Mouse (Mus musculus): ENCODE results near the gene Irf2bp2. TPM values are rescaled to one million over a fixed set of nuclear protein-coding genes. Genes with fewer than 3 reads are reported as not detected.

The Irf2bp2 gene
- polyA plus RNA-seq, 1 experiment from 2014 or later: 4.5 TPM

DNA sequence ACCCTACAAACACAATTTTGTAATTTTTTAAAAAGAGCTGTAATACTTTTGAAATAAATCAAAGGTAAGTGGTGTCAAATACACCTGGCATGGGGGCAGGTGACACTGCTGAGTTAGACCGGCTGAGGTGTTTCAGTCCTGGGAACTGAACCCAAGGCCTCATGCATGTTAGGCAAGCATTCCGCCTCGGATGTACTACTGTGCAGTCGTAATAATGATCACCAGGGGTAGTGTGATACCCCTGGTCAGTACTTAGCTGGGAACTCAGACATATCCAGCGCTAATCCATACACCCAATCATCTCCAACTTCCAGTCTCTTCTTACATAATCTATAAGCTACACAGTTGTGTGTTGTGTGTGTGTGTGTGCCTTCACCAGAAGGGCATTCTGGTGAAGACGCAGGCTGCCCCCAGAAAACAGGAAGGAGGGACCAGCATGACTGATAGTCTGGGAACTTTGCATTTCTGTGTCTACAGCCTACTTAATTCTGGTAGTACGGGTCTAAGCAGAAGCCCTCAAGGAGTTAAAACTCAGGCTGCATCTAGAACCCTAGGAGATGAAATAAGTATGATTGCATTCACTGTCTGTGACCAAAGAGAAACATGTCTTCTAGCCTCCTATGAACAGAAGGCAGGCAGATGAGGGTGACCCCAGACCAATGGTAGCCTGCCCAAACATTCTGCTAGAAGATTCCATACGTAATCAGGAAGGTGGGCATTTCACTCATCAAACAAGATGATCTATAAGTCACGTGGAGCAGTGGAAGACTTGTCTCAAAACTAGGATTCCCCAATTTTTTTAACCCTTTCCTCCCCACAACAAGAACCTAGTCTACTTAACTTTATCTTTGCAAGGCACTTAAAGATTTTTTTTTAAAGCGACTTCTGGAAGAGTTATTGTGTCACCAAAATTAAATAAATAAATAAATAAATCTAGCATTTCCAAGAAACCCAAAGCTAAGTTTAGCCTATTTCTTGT is 6.9 kb downstream of the Irf2bp2 start:
- Histone ChIP-seq H3K9ac (ENCODE audit: low read length) (no peak overlapping the region), H3K4me2 (ENCODE audit: low read depth, low read length, severe bottlenecking) (no peak overlapping the region)
- 84% methylated on average over 10 of the region's 10 CpGs for WGBS

DNA sequence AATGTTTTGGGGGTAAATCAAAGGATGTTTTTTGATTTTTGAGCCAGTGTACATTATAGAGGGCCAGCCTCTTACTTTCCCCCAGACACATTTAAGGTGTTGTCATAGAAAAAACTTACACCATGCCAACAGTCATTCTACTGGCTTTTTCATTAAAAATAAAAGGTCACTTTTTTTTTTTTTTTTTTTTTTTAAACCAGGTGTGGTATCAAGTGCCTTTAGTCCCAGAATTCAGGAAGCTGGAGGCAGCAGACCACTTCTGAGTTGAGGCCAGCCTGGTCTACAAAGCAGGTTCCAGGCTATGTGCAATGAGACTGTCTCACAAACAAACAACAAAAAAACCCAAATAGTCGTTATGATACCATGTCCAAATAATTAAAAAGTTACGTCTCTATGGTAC is 7.7 kb downstream of the Irf2bp2 start:
- Histone ChIP-seq H3K9ac (ENCODE audit: low read length) (no peak overlapping the region), H3K27me3 (ENCODE audit: control insufficient read depth, insufficient read depth, low read length) (no peaks in the 10 kb centered on the region), H3K27ac (ENCODE audit: low read depth, low read length) (no peak overlapping the region), H3K4me1 (replicated peaks; ENCODE audit: control insufficient read depth, insufficient read depth, low read length) (peaks cover 30% of the 10 kb centered on the region), H3K9me3 (ENCODE audit: control insufficient read depth, low read length) (no peaks in the 10 kb centered on the region), H3K36me3 (ENCODE audit: control insufficient read depth, insufficient read depth, low read length) (no peaks in the 10 kb centered on the region; the same call in 1 of the 2 replicates), H3K4me2 (ENCODE audit: low read depth, low read length, severe bottlenecking) (no peak overlapping the region), H3K4me3 (ENCODE audit: low read depth, low read length) (no peak overlapping the region)
- 86% methylated on average over 2 of the region's 2 CpGs for WGBS
- no peak for ATAC-seq (replicated peaks; ENCODE audit: low FRiP score)
- DNase-seq (ENCODE audit: low spot score): no peak

More for the DNA sequence above, 6.9 kb downstream of the Irf2bp2 start:
- no peaks in the 10 kb centered on the region; the same call in 1 of the 2 replicates for H3K36me3 ChIP-seq (ENCODE audit: control insufficient read depth, insufficient read depth, low read length)
- DNase-seq (ENCODE audit: low spot score) (no peak), ATAC-seq (replicated peaks; ENCODE audit: low FRiP score) (no peak)
- H3K27ac ChIP-seq (ENCODE audit: low read depth, low read length): no peak overlapping the region
- H3K4me3 ChIP-seq (ENCODE audit: low read depth, low read length): no peak overlapping the region
- no peaks in the 10 kb centered on the region for H3K27me3 ChIP-seq (ENCODE audit: control insufficient read depth, insufficient read depth, low read length)
- peaks cover 31% of the 10 kb centered on the region for H3K4me1 ChIP-seq (replicated peaks; ENCODE audit: control insufficient read depth, insufficient read depth, low read length)
- no peaks in the 10 kb centered on the region for H3K9me3 ChIP-seq (ENCODE audit: control insufficient read depth, low read length)

DNA sequence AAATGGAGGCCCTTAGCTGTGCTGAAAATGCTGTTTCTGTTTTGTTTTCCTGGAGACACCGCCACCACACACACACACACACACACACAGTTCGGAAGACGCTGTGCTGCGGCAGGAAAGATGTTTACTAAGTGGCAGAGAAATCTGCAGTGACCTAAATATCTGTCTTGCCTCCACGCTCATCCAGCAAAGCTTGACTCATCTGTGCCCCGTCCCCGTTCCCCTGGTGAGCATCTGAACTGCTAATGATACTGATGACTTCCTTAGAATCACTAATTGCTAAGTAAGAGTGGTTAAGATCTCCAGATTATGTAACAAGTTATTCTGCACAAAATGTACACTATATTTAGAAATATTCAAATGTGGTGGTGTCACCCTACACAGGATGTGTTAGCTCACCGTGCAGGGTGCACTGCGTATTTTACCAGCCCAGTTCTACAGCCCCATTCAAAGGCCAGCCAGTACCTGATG is 8.2 kb downstream of the Irf2bp2 start:
- H3K36me3 ChIP-seq (ENCODE audit: control insufficient read depth, insufficient read depth, low read length): no peaks in the 10 kb centered on the region
- H3K27ac ChIP-seq (ENCODE audit: low read depth, low read length): no peak overlapping the region
- no peak for DNase-seq (ENCODE audit: low spot score)
- peaks cover 29% of the 10 kb centered on the region for H3K4me1 ChIP-seq (replicated peaks; ENCODE audit: control insufficient read depth, insufficient read depth, low read length)
- H3K4me3 ChIP-seq (ENCODE audit: low read depth, low read length): no peak overlapping the region
- no peaks in the 10 kb centered on the region for H3K27me3 ChIP-seq (ENCODE audit: control insufficient read depth, insufficient read depth, low read length)
- H3K9me3 ChIP-seq (ENCODE audit: control insufficient read depth, low read length): no peaks in the 10 kb centered on the region
- 69% methylated on average over 9 of the region's 9 CpGs for WGBS
- H3K4me2 ChIP-seq (ENCODE audit: low read depth, low read length, severe bottlenecking): no peak overlapping the region
- no peak overlapping the region for H3K9ac ChIP-seq (ENCODE audit: low read length)
- no peak for ATAC-seq (replicated peaks; ENCODE audit: low FRiP score)

DNA sequence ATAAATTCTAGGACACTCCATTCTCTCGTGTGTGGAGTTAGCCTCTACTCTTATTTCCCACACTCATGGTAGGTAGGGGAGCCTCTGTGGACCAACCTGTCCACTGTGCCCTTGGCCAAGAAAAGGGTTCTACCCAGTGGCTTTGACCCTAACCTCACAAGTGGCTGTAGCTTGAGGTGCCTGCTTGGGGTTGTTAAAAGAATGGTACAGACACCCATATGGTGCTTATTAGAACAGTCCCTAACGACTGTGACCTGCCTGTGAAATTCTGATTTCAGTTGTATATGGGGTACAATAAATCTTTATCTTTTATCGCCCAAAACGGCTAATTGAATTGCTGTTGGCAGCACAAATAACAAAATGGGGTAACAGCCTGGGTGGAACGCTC is 8.9 kb downstream of the Irf2bp2 start:
- H3K4me3 ChIP-seq (ENCODE audit: low read depth, low read length): 0 out of 2 replicates have a peak overlapping the region, but pooled peaks have one; percentile 2
- 33% methylated on average over 5 of the region's 5 CpGs for whole genome bisulfite sequencing
- peak overlapping the region; percentile 83 for H3K27ac ChIP-seq (ENCODE audit: low read depth, low read length)
- no peaks in the 10 kb centered on the region for H3K27me3 ChIP-seq (ENCODE audit: control insufficient read depth, insufficient read depth, low read length)
- ATAC-seq (replicated peaks; ENCODE audit: low FRiP score) (no peak), DNase-seq (ENCODE audit: low spot score) (no peak)
- H3K4me2 ChIP-seq (ENCODE audit: low read depth, low read length, severe bottlenecking): peak overlapping the region; percentile 95
- no peaks in the 10 kb centered on the region for H3K36me3 ChIP-seq (ENCODE audit: control insufficient read depth, insufficient read depth, low read length)
- no peak overlapping the region; the same call in 1 of the 2 replicates for H3K9ac ChIP-seq (ENCODE audit: low read length)
- H3K9me3 ChIP-seq (ENCODE audit: control insufficient read depth, low read length): no peaks in the 10 kb centered on the region
- peaks cover 22% of the 10 kb centered on the region for H3K4me1 ChIP-seq (replicated peaks; ENCODE audit: control insufficient read depth, insufficient read depth, low read length)

DNA sequence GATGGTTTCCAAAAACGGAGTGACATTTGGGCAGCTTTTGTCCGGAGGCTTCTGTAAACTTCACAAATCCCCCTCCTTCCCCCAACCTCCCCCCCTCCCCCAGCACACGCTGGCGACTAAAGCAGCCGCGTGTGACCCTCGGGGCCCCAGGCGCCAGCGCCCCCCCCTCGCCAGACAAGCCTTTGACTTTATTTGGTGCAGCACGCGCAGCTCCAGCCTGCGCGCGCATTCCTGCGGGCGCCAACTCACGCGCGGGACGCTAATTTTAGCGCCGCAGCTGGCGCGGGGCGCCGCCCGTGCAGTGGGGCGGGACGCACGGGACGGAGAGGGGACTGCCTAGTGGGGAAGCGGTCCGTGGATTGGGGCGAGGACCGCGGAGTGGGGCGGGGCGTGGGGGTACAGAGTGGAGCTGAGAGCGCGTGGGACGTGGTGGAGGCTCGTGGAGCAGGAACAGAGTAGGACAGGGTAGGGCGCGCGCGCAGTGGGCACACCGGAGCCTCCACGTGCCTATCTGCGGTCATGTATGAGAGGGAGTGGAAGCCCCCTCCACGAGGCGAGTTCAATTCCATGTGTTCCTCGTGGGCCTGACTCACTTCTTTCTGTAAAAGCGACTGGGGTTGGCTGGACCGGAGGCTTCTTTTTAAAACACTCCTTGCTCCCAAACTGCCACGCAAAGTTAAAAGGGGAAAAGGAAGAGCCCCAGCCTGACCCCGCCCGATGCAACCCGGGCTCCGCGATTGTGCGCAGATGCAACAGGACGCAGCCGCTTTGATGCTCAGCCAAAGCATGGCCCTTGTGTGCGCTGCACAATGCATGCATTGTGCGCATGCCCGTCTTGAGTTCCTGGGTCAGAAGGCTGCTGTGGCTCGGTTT is 9.6 kb downstream of the Irf2bp2 start:
- Histone ChIP-seq H3K36me3 (ENCODE audit: control insufficient read depth, insufficient read depth, low read length) (no peaks in the 10 kb centered on the region), H3K27ac (ENCODE audit: low read depth, low read length) (peak overlapping the region; percentile 83), H3K9me3 (ENCODE audit: control insufficient read depth, low read length) (no peaks in the 10 kb centered on the region), H3K27me3 (ENCODE audit: control insufficient read depth, insufficient read depth, low read length) (no peaks in the 10 kb centered on the region), H3K4me3 (ENCODE audit: low read depth, low read length) (peak overlapping the region; percentile 46), H3K9ac (ENCODE audit: low read length) (peak overlapping the region; percentile 75), H3K4me2 (ENCODE audit: low read depth, low read length, severe bottlenecking) (peak overlapping the region; percentile 95), H3K4me1 (replicated peaks; ENCODE audit: control insufficient read depth, insufficient read depth, low read length) (peaks cover 21% of the 10 kb centered on the region)
- DNase-seq (ENCODE audit: low spot score) (peak; percentile 90), ATAC-seq (replicated peaks; ENCODE audit: low FRiP score) (peak; percentile 89)
- 1% methylated on average over 68 of the region's 68 CpGs for WGBS

DNA sequence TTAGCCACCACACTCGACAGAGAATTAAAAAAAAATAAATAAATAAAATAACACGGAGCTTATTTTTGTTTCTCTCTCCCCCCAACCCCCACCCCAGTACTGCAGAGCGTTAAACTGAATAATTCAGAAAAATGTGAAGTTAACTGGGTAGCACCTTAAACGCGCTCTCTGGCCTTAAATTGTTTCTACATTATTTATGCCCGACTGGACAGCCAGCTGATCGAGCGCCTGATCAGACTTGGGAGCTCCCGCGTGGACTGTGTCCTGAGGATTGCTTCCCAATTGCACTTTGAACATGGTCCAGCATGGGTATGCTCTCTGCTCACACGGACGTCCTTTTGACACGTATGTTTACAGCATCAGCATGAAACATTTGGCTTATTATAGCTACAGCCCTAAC is 10.3 kb downstream of the Irf2bp2 start:
- ATAC-seq (replicated peaks; ENCODE audit: low FRiP score) (peak; percentile 57), DNase-seq (ENCODE audit: low spot score) (peak; percentile 70)
- Histone ChIP-seq H3K4me3 (ENCODE audit: low read depth, low read length) (peak overlapping the region; percentile 46), H3K27me3 (ENCODE audit: control insufficient read depth, insufficient read depth, low read length) (no peaks in the 10 kb centered on the region), H3K9me3 (ENCODE audit: control insufficient read depth, low read length) (no peaks in the 10 kb centered on the region), H3K36me3 (ENCODE audit: control insufficient read depth, insufficient read depth, low read length) (no peaks in the 10 kb centered on the region), H3K4me1 (replicated peaks; ENCODE audit: control insufficient read depth, insufficient read depth, low read length) (peaks cover 14% of the 10 kb centered on the region), H3K4me2 (ENCODE audit: low read depth, low read length, severe bottlenecking) (peak overlapping the region; percentile 95), H3K27ac (ENCODE audit: low read depth, low read length) (0 out of 2 replicates have a peak overlapping the region, but pooled peaks have one; percentile 15), H3K9ac (ENCODE audit: low read length) (peak overlapping the region; percentile 75)
- WGBS: 3% methylated on average over 13 of the region's 13 CpGs

DNA sequence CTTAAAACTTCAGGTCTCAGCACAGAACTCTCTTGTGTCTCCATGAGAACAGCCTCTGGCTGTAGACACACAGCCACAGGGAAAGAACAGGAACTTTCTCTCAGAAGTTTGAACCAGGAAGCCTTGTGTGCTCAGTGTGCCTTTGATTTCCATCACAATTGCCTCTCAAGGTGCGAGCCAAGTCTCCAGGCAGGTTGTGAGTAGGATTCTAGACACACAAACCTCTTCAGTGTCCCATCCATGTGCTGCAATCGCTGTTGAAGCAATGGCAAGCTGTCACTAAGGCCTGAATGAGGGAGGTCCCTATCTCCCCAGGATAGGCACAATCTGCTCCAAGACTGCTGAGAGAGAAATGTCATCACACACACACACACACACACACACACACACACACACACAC is 10.8 kb downstream of the Irf2bp2 start:
- H3K4me1 ChIP-seq (replicated peaks; ENCODE audit: control insufficient read depth, insufficient read depth, low read length): peaks cover 13% of the 10 kb centered on the region
- no peaks in the 10 kb centered on the region for H3K36me3 ChIP-seq (ENCODE audit: control insufficient read depth, insufficient read depth, low read length)
- no peak for DNase-seq (ENCODE audit: low spot score)
- H3K9ac ChIP-seq (ENCODE audit: low read length): no peak overlapping the region
- ATAC-seq (replicated peaks; ENCODE audit: low FRiP score): no peak
- 0 out of 2 replicates have a peak overlapping the region, but pooled peaks have one; percentile 25 for H3K27ac ChIP-seq (ENCODE audit: low read depth, low read length)
- no peak overlapping the region for H3K4me3 ChIP-seq (ENCODE audit: low read depth, low read length)
- no peaks in the 10 kb centered on the region for H3K27me3 ChIP-seq (ENCODE audit: control insufficient read depth, insufficient read depth, low read length)
- H3K9me3 ChIP-seq (ENCODE audit: control insufficient read depth, low read length): no peaks in the 10 kb centered on the region
- 18% methylated on average over 2 of the region's 2 CpGs for WGBS
- H3K4me2 ChIP-seq (ENCODE audit: low read depth, low read length, severe bottlenecking): no peak overlapping the region

DNA sequence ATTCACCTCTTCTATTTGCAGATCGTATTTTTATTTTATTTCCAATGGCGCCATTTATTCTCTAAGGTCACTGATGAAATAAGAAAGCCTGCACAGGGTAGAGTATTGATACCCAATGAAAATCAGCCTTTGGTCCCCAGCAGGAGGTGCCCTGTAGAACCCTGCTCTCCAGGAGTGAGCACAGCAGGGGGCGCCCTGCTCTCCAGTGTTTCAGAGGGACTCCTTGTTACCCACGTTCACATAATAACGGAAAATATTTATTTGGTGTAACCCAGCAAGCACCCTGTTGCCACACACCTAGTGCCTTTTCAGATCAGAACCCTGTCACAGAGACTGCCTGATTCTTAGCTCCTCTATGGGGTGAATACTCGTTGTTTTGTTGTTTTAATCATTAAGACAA is 11.3 kb downstream of the Irf2bp2 start:
- WGBS: 37% methylated on average over 6 of the region's 6 CpGs
- H3K4me2 ChIP-seq (ENCODE audit: low read depth, low read length, severe bottlenecking): no peak overlapping the region
- peaks cover 9% of the 10 kb centered on the region for H3K4me1 ChIP-seq (replicated peaks; ENCODE audit: control insufficient read depth, insufficient read depth, low read length)
- no peaks in the 10 kb centered on the region for H3K9me3 ChIP-seq (ENCODE audit: control insufficient read depth, low read length)
- H3K4me3 ChIP-seq (ENCODE audit: low read depth, low read length): no peak overlapping the region
- peak; percentile 69 for DNase-seq (ENCODE audit: low spot score)
- H3K9ac ChIP-seq (ENCODE audit: low read length): no peak overlapping the region
- no peak overlapping the region for H3K27ac ChIP-seq (ENCODE audit: low read depth, low read length)
- H3K27me3 ChIP-seq (ENCODE audit: control insufficient read depth, insufficient read depth, low read length): no peaks in the 10 kb centered on the region
- no peak for ATAC-seq (replicated peaks; ENCODE audit: low FRiP score)
- no peaks in the 10 kb centered on the region for H3K36me3 ChIP-seq (ENCODE audit: control insufficient read depth, insufficient read depth, low read length)
